Mouse (Mus musculus) bone marrow, adult 2 months (tissue): ENCODE measurements at regions not wholly inside any gene's neighbourhood (a gene's known extent, or its start where the extent isn't known, plus 50 kb on each side); places are given as distances from the start of the nearest gene placed in this dataset.

Experiments used
- H3K27ac ChIP-seq: fragments of 200-500 bp; 2 replicates; pipeline ENCODE4 v1.5.1; 2012; ENCODE audit warnings: low read depth, mild to moderate bottlenecking, control low read depth, inconsistent platforms, low read length; ENCODE audit not compliant: control insufficient read depth, poor library complexity, insufficient read depth
- H3K4me1 ChIP-seq: fragments of 200-500 bp; 2 replicates; pipeline ENCODE4 v1.6.1; 2011; ENCODE audit warnings: low read length; ENCODE audit not compliant: control insufficient read depth, insufficient read depth
- H3K4me3 ChIP-seq: fragments of 200-500 bp; replicated peaks from 2 replicates; pipeline ENCODE3; 2011; ENCODE audit warnings: mild to moderate bottlenecking, low read depth, low read length, control low read depth; ENCODE audit not compliant: control insufficient read depth
- CTCF ChIP-seq: fragments of 200-500 bp; IDR thresholded peaks from 2 replicates; pipeline ENCODE4 v1.5.1; 2011; ENCODE audit warnings: low read length, control low read depth; ENCODE audit not compliant: control insufficient read depth, insufficient read depth
- POLR2A ChIP-seq: fragments of 200-500 bp; IDR thresholded peaks from 2 replicates; pipeline ENCODE4 v1.6.1; 2011; ENCODE audit warnings: low read depth, mild to moderate bottlenecking, control low read depth, low read length, borderline replicate concordance; ENCODE audit not compliant: control insufficient read depth
- WGBS: fragments of 180-500 bp; shearing (Covaris S2); methylation state at CpG from one replicate; pipeline ENCODE4 v1.1.7; 2018; 5-methylcytosine and 5-hydroxymethylcytosine counted together

GRCm38 (mm10) chr19:14725329-14725728, 127.5 kb upstream of the Tle4 start:
- Histone ChIP-seq H3K4me3 (no peak overlapping the region), H3K4me1 (no peaks in the 10 kb centered on the region), H3K27ac (no peak overlapping the region)
- WGBS: 51% methylated on average over 3 of the region's 3 CpGs
- TF ChIP-seq CTCF: no peak
- no peak for TF ChIP-seq POLR2A

GRCm38 (mm10) chr19:14724637-14725036, 126.8 kb upstream of the Tle4 start:
- no peak overlapping the region for H3K27ac ChIP-seq
- no peaks in the 10 kb centered on the region for H3K4me1 ChIP-seq
- H3K4me3 ChIP-seq: no peak overlapping the region
- 63% methylated on average over 4 of the region's 4 CpGs for WGBS
- no peak for TF ChIP-seq POLR2A
- no peak for TF ChIP-seq CTCF

- Histone ChIP-seq H3K4me3 (no peak overlapping the region), H3K27ac (no peak overlapping the region), H3K4me1 (no peaks in the 10 kb centered on the region)
- 83% methylated on average over 2 of the region's 2 CpGs for WGBS
- TF ChIP-seq POLR2A (no peak), CTCF (no peak)
These were observed 107.9 kb upstream of the Tle4 start for GRCm38 (mm10) chr19:14705791-14706190.

- no peak overlapping the region for H3K4me3 ChIP-seq
- no peaks in the 10 kb centered on the region for H3K4me1 ChIP-seq
- TF ChIP-seq CTCF (no peak), POLR2A (no peak)
- no peak overlapping the region for H3K27ac ChIP-seq
- 83% methylated on average over 4 of the region's 4 CpGs for WGBS
These were observed 103.3 kb upstream of the Tle4 start for GRCm38 (mm10) chr19:14701116-14701515.

GRCm38 (mm10) chr19:14695369-14695768, 97.5 kb upstream of the Tle4 start:
- no peak for TF ChIP-seq POLR2A
- TF ChIP-seq CTCF: no peak
- H3K4me3 ChIP-seq: no peak overlapping the region
- 46% methylated on average over 10 of the region's 10 CpGs for WGBS
- H3K27ac ChIP-seq: no peak overlapping the region
- no peaks in the 10 kb centered on the region for H3K4me1 ChIP-seq

GRCm38 (mm10) chr19:14692183-14692582, 94.3 kb upstream of the Tle4 start:
- Histone ChIP-seq H3K27ac (no peak overlapping the region), H3K4me1 (no peaks in the 10 kb centered on the region), H3K4me3 (no peak overlapping the region)
- TF ChIP-seq CTCF (no peak), POLR2A (no peak)

- Histone ChIP-seq H3K4me3 (no peak overlapping the region), H3K4me1 (no peaks in the 10 kb centered on the region), H3K27ac (no peak overlapping the region)
- TF ChIP-seq POLR2A: no peak
- no peak for TF ChIP-seq CTCF
- 80% methylated on average over 1 of the region's 1 CpGs for WGBS
These were observed 87.8 kb upstream of the Tle4 start for GRCm38 (mm10) chr19:14685628-14686027.

GRCm38 (mm10) chr19:14684669-14685068, 86.8 kb upstream of the Tle4 start:
- no peak overlapping the region for H3K27ac ChIP-seq
- TF ChIP-seq CTCF (no peak), POLR2A (no peak)
- no peaks in the 10 kb centered on the region for H3K4me1 ChIP-seq
- H3K4me3 ChIP-seq: no peak overlapping the region
- 74% methylated on average over 3 of the region's 3 CpGs for WGBS

- no peak for TF ChIP-seq CTCF
- TF ChIP-seq POLR2A: no peak
- 29% methylated on average over 11 of the region's 11 CpGs for WGBS
- no peaks in the 10 kb centered on the region for H3K4me1 ChIP-seq
- H3K4me3 ChIP-seq: no peak overlapping the region
- no peak overlapping the region for H3K27ac ChIP-seq
These were observed 83.5 kb upstream of the Tle4 start for GRCm38 (mm10) chr19:14681306-14681705.

GRCm38 (mm10) chr19:14679776-14680175, 81.9 kb upstream of the Tle4 start:
- Histone ChIP-seq H3K4me3 (no peak overlapping the region), H3K27ac (no peak overlapping the region), H3K4me1 (no peaks in the 10 kb centered on the region)
- 79% methylated on average over 2 of the region's 2 CpGs for WGBS
- TF ChIP-seq CTCF (no peak), POLR2A (no peak)

- TF ChIP-seq CTCF (no peak), POLR2A (no peak)
- H3K27ac ChIP-seq: no peak overlapping the region
- no peaks in the 10 kb centered on the region for H3K4me1 ChIP-seq
- H3K4me3 ChIP-seq: no peak overlapping the region
- WGBS: 17% methylated on average over 4 of the region's 4 CpGs
These were observed 80.7 kb upstream of the Tle4 start for GRCm38 (mm10) chr19:14678584-14678983.
